Mouse (Mus musculus) right cerebral cortex, postnatal 14 days (tissue): Measurements from ENCODE around the gene Plcd1.

Experiments used
- DNase-seq: peaks from one replicate; pipeline ENCODE4 v3.0.0; 2022

Plcd1 gene

DNA sequence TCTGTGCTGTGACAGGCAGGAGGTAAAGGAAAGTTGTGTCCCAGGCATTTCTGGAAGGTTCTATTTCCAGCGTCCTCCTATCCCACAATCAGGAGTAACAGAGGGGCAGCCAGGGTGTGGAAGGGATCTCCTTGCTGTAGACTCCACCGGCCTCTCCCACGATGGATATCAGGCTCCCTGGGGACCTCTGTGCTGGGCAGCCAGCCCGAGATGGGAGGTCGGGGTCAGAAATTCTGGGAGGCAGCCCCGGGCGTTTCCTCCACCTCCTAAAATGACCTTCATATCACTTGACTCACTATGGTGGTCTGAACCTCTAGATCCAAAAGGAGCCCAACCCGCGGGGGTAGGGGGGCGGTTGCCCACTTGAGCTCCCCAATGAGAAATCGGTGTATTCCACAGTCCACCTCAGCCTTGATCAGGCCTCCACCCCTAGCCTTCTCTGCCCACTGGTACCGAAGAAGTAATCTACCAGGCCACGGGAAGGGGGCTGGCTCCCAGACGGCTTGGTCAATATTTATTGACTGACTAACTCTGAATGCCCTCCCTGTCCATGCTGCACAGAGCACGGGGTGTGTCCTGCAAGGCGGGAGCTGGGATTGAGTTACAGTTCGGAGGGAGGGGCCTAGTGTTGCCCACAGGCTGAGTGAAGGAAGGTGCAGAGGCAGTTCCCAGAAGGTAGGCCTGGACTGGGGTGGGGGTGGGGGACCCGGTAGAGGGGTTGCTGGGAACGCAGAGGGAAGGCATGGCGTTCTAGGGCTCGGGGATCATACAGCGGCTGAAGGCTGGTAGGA is 41.0 kb downstream of the Plcd1 start, which contains the start of gene Vill:
Gene Vill (plus strand): TSS at position 625 of the 791 bp plus-strand sequence.
- DNase-seq: no peak

DNA sequence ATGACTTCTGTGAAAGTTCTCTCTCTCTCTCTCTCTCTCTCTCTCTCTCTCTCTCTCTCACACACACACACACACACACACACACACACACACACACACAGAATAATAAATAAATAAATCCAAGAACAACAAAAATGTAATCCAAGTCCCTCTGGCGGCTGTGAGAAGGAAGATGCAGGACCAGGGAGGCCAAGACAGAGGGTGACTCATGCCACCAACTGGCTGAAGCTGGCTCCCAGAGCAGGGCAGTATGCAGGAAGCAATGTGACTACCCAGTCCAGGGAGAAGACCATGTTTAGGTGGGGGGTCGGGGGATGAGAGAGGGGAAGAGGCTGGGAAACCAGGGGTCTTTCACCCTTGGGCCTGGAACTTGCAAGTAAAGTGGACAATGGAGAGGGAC is 42.1 kb downstream of the Plcd1 start:
- DNase-seq: no peak

DNA sequence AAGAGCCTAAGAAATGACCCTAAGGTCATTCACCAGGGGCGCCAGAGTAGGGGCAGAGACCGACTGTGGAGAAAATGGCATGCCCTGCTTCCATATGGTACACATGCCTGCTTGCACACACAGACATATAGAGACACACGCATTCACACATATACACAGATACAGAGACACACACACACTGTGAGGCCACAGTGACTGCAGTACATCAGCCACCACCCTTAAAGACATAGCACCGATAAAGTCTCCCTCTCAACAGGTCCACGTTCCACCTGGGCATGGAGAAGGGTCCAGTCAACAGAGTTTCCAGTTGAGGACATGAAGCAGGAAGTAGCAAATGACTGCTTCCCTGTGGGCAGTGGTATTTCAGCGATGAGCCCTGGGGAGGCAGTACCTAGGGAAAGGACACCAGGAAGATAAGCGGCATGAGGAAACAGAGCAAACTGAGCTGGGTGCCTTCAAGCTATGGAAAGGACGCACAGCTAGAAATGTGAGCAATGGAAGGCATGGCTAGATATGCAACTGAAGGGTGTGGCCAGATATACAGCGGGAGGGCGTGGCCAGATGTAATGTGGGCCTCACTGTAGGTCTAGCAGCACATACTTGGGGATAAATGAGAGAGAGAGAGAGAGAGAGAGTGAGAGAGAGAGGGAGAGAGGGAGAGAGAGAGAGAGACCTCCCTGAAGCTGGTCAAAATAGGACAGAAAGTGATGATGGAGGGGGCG is 45.0 kb downstream of the Plcd1 start:
- DNase-seq: no peak

DNA sequence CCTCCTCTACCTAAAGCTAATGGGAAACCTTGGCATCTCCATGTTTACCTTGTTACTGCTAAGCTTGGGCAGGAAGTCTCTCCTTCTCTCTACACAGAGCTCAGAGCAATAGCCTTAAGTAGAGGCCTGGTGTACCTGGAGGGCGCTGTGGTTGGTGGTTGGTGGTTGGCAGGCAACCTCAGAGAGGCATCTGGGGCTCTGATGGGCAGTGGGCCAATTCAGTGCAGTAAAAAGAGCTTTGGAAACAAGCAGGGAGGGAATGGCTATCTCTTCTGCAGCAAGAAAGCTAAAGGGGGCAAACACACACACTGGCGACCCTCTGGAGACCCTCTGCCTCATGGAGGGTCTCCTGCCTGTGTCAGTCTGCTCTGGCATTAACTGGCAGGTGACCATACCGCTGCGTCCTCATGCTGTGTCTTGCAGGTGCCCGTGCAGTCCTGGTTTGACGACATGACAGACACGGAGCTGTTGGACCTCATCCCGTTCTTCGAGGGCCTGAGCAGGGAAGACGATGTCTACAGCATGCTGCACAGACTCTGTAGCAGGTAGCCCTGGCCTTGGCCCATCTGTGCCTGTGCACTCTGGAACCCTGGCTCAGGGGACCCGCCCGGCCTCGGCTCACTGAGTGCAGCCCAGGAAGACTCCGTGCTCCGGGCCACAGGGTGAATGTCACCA is 53.1 kb downstream of the Plcd1 start:
- no peak for DNase-seq

DNA sequence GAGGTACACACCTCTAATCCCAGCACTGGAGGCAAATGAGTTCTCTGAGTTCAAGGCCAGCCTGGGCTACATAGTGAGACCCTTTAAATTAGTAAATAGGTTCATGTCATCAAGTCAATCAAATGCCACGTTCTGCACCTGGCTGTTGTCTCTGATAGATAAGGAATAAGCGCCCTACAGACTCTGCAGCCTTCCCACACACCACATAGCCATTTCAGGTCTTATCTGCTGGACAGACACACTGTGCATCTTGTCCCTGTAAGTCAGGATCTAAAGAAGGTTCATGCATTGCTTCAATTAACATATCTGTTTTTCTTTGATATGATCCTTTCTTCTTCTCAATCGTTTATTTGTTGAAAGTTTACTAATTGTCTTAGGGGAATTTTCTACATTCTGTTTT is 54.7 kb downstream of the Plcd1 start:
- no peak for DNase-seq

DNA sequence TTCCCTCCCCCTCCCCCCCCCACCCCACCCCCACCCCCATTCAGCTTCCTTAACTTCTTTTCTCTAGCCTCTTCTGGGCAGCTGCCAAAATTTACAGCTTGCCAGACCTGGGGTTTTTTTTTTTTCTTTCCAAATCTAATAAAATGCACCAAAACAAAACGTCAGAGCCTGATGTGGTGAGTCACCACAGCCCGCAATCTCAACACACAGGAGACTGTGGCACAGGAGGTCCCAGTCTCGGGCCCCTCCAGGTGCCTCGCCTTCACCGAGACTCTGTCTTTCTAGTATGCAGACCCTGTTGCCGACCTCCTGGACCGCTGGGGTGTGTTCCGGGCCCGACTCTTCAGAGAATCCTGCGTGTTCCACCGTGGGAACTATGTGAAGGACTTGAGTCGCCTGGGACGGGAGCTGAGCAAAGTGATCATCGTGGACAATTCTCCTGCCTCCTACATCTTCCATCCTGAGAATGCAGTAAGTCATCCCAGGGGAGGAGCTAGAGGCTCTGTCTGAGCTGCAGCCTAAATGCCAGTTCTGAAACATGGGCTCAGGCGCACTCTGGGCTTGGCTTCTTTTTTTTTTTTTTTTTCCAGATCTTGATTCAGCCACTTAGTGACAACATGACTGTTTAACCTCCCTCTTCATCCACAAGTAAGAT is 56.1 kb downstream of the Plcd1 start:
- peak; percentile 39 for DNase-seq

DNA sequence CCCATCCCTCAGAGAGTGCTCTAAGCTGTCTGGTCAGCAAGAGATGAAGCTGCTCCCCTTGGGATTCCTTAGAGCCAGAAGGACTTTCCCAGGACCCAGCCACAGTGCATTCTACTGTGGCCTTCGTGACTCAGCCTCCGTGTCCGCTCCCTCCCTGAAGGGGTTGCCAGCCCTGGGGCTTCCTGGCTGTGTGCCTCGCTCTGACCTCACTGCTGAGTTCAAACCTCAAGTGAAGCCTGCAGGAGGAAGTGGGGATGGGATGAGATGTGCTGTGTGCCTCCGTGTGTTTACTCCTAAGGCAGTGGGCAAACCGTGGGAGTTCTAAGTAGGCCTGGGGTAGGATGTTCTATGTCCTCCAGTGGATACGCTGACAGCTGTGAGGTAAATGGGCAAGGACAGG is 57.5 kb downstream of the Plcd1 start:
- DNase-seq: no peak

DNA sequence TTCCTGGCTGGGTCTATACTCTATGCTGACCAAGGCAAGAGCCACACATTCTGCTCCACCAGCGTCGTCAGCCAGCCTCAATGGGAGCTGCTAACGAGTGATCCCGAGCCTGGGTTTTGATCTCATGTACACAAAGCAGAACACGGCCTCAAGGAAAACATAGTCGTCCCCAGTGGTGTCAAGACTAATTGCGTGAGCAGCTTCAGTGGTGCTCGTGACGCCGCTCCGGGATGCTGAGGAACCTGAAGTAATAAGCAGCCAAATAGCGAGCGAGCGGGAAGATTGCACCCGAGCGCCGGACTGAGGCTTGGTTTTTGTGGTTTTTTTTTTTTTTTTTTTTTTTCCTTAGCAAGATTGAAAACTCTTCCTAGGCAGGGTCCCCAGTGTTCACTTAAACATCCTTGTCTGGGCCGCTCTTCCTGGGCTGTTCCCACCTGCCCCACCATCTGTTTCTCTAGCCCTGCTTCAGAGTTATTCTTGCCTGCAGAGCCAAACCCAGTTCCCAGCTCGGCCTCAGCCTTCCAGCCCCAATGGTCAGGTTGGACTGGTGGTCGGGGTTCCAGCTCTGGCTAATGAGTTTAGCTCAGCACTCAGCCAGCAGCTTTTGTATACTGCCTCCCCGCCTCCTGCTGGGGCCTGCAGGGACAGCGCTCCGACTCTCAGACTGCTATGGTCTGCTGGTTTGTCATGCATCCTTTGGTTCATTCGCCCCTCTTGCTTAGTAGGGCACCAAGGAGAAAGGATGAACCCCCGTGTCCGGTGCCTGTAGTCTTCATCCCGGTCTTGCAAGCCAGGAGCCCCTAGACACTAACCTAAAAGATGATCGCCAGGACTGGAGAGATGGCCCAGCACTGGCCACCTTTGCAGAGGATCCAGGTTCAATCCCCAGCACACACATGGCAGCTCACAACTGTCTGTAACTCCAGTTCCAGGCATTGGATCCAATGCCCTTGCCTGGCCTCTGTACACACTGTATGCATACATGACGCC is 58.3 kb downstream of the Plcd1 start:
- DNase-seq: no peak

DNA sequence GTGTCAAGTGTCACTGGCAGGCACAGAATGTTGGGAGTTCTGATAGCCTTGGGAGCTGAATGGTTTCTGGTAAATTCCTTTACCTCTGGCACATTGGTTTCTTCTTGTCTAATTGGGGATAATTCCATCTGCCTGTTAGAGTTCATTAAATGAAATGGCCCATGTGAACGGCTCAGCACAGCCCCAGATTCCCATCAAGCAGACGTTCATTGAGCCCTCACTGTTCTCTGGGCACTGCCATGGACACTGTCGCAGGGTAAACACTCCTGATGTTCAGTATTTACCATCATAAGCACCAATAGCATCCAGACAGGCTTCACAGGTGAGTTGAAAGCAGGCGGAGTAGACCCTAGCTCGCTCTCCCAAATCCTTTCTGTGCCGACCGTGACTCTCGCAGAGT is 59.2 kb downstream of the Plcd1 start:
- no peak for DNase-seq

DNA sequence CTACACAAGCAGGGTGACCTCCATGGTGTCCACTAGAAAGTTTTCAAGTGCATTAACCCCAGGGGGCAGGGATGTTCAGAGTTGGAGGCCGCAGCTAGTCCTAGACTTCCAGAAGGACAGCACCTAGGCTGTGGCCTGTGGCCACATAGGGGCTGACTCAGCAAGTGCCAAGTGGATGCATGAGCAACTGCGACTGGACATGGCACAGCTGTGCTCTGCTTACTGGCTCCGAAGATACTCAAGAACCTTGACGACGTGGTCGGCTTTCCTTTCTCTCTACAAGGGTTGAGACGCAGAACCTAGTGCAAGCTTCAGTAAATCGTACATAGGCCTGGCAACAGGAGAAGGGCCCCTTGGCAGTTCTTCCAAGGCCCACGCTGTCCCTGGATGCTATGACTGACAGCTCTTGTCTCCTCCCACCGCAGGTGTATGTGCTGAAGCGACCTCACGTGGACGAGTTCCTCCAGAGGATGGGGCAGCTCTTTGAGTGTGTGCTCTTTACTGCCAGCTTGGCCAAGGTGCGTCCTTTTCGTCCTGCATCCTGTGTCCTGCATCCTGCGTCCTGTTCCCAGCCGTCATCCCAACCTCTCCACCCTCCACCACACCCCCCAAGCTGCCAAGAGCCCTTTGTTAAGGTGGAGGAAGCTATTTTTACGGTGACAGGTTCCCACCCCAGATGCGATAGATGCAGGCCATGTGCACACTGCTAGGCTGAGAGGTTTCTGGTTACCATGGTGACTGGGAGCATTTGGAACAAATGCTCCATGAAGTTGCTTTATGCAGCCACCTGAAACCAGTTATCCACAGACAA is 60.0 kb downstream of the Plcd1 start:
- DNase-seq: no peak

DNA sequence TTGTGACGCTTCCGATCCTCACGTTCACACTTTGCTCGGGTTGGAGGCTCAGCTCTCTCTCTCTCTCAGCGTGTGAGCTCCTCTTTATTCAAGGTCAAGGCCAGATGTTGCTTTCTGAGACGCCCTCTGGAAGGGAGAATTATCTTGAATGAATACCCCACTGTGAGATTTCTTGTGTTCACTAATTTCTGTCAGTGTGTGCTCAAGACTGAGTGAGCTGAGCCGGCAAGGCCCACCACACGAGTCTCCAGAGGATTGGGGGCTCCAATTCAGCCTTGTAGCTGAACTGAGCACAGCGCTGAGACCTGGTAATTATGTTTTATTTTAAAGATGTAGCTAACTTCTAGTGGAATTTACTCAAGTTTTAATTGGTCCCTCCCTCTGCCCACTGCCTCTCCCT is 60.8 kb downstream of the Plcd1 start:
- no peak for DNase-seq

DNA sequence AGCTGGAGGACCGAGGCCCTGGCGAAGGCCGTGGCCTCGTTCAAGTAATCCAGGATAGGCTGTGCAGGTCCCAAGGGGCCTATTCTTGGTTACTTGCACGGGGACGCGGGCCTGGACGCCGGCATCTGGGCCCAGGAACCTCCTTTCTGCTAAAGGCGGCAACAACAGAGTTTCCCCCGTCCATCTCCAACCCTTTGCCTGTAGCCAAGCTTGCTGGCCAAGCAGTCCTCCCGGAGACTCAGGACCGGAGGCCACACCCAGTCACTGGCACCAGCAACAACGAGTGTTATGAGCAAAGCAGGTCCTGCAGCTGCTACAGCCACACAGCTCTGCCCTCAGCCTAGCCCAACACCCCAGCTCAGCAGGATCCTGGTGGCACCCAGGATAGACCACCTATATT is 61.5 kb downstream of the Plcd1 start:
- no peak for DNase-seq

DNA sequence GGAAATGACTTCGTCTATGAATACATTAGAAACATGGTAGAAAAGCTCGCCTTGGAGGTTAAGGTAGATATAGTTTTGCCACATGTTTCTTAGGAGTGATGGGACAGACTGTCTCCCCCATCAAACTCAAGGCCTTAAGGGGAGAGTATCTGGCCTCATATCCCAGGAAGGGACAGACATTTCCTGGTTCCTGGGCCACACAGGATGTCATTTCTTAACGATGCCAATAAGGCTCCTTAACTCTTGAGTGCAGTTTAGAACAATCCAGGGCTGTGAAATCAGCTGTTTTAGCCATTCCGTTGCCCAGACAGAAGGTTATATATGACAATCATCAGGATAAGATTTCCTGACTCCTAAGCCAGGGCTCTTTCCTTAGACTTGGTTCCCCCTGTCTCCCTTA is 62.3 kb downstream of the Plcd1 start:
- DNase-seq: no peak

DNA sequence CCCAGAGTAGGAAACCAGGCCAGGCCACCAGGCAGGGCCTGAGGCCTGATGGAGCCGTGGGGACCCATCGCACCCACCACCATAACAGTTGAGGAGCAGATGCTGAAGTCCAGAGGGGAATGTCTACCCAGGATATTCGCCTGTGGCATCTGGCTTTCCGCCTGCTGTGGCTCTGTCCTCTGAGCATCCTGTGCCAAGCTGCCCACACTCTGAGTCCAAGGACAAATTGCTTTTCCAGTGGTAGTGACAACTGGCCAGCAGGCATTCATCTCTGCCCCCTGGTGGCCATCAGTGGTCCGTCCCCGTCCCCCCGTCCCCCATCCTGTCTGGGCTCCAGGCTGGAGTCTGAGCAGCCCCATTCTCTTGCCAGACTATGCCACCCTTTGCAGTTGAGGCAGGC is 63.7 kb downstream of the Plcd1 start:
- DNase-seq: peak; percentile 64

DNA sequence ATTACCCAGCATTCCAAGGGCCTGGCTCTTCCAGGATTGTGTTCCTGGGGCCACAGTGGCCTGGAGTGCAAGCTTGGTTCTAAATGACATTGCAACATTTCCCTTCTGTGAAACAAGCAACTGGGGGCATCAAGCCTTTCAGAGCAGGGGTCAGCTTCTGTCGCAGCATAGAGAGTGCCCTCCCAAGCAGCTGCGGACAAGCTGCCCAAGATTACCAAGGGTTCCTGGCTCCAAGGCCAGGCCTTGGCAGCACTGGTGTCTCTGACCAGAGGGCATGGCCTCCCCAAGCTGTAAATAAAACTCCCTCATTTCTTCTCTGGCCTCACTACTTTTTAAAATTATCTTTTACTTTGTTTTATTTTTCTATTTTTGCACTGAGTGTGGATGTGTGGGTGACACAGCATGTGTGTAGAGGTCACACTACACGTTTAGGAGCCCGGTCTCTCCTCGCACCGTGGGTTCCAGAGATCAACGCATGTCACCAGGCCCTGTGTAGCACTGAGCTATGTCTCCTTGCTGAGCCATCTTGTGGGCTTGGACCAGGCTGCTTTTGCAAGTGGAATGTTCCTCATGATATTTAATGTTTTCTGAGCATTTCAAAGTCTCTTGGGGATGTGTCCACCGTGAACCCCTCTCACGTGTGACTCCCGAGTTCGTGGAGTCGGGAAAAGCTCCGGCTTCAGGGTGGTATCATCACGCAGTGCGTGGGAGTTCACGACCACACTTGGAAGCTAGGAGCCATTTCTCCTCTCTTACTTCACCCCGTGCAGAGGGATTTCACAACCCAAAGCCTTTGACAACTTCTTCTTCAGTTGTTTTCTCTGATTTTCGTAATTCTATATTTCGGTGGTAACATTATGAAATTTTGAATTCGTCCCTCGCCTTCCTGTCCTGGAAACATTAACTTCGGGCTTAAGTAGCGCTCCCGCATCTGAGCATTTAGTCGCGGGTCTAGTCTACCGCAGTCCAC is 64.8 kb downstream of the Plcd1 start:
- no peak for DNase-seq

DNA sequence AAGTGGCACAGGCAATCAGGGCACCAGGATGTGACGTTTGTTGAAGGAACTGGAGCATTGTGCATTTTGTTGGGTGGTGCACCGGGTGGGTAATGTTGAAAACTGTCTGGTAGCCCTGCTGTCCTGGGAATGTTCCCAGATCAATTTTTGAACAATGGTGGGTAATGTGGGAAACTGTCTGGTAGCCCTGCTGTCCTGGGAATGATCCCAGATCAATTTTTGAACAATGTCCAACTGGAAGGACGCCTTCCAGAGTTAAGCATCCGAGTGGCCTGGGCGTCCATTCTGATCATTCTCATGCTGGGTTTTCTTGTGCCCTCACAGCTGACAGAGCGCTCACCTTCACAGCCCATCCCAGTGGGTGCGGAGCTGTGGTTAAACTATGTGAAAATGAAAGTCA is 66.0 kb downstream of the Plcd1 start:
- DNase-seq: no peak

DNA sequence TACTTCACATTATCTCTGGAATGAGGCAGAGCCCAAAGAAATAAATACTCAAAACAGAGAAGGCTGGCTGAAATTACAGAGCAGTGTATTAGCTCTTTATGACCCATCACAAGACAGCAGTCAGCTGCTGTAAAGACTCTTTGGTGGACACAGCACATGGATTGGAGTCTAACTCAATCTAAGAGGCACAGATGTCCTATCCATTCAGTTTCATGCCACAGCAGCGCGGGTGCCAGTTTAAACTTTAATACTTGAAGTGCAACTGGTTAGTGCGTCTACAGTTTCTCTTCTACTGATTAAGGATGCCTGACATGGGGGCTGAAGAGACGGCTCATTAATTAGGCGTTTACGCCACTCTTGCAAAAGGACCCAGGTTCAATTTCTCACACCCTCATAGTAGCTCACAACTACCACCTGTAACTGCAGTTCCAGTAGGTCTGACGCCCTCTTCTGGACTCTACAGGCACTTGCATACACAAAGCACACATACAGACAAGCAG is 67.4 kb downstream of the Plcd1 start:
- DNase-seq: no peak

DNA sequence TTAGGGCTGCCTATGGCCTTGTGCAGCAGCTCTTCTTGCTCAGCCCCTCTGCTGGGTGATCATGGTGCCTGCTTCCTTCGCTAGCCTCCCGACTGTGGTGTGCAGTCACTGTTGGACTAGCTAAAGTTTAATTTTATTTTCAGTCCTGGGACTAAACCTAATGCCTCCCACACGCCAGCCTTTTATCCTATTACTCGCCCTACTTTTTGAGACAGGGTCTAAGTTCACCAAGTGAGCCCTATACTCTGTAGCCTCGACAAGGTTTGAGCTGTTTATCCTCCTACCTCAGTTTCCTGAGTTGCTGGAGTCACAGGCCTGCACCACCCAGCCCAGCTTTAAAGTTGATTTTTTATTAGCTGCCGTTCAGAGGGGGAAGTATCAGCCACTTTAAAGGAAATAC is 68.0 kb downstream of the Plcd1 start:
- no peak for DNase-seq

DNA sequence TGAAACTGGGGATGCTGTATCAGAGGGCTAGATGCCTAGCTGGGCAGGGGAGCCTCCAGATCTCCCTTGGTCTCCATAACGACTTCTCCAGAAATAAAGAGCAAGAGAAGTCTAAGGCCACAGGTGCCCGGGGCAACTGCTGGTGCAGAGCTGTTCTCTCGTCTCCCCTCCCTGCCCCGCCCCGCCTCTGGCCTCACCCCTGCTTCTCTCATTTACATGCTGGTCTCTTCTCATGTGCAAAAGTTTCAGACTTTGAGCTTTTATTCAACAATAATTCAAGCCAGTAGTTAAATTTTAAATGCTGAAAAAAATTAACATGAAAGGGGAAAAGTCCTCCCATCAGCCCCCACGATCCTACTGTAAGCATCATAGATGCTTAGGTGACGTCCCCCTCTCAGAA is 71.6 kb downstream of the Plcd1 start:
- DNase-seq: no peak
